Mouse (Mus musculus): ENCODE results near the gene Cog5. TPM values are rescaled to one million over a fixed set of nuclear protein-coding genes. Genes with fewer than 3 reads are reported as not detected.
"Not testable (repeated sequence)": the region's sequence is repeated elsewhere in the genome, so short reads cannot be mapped to it uniquely, and the experiment has no call there.

Cog5 gene
- total and polyA plus RNA-seq, 3 experiments, result 27.1 to 28.4 TPM; not detected in 1

DNA sequence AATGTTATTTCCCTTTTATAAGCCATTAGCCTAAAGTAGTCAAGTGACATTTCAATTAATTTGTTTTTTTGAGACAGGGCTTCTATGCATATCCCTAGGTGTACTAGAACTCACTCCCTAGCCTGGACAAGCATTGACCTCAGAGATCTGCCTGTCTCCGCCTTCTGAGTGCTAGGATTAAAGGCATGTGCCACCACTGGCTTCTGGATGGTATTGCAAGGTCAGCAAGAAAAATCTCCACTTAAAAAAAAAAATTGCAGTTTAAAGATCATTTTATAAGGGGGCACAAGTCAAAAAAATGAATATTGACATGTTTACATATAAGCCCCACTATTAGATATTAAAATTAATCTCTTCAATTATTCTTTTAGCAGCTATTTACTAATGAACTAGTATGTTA lies 29.7 kb upstream of the Cog5 start:
- no peak for TF ChIP-seq TAL1 (IDR thresholded peaks at IDR 0.05; ENCODE audit: low read length)
- TF ChIP-seq HCFC1 (IDR thresholded peaks at IDR 0.05; ENCODE audit: low read depth, low read length), result no peak
- no peak for TF ChIP-seq ZMIZ1 (IDR thresholded peaks at IDR 0.05; ENCODE audit: low read depth, low read length)
- no peak for TF ChIP-seq USF1 (IDR thresholded peaks at IDR 0.05; ENCODE audit: low read depth, low read length)
- no peak for TF ChIP-seq NRF1 (IDR thresholded peaks at IDR 0.05; ENCODE audit: insufficient read depth, low read depth, low read length, poor library complexity, severe bottlenecking)
- TF ChIP-seq GATA1 (IDR thresholded peaks at IDR 0.05; ENCODE audit: low read depth, low read length), result no peak
- TF ChIP-seq KAT2A (conservative IDR thresholded peaks at IDR 0.05; ENCODE audit: low read depth, low read length), result no peak
- no peak for TF ChIP-seq TCF12 (IDR thresholded peaks at IDR 0.05; ENCODE audit: low read depth, low read length)
- no peak for TF ChIP-seq RAD21 (IDR thresholded peaks at IDR 0.05; ENCODE audit: low read depth, low read length)
- TF ChIP-seq POLR2A (IDR thresholded peaks at IDR 0.05; ENCODE audit: control insufficient read depth in 1 of 2, insufficient read depth in 1 of 2, low read depth in 1 of 2, low read length in 2 of 2, poor library complexity in 1 of 2), result no peak
- TF ChIP-seq UBTF (IDR thresholded peaks at IDR 0.05; ENCODE audit: borderline replicate concordance, insufficient read depth, low read depth, low read length), result no peak
- TF ChIP-seq SMC3 (IDR thresholded peaks at IDR 0.05; ENCODE audit: low read depth, low read length), result no peak
- no peak for TF ChIP-seq MEF2A (IDR thresholded peaks at IDR 0.05; ENCODE audit: extremely low read depth, insufficient replicate concordance, low read depth, low read length, poor library complexity, severe bottlenecking)
- no peak for TF ChIP-seq TBP (IDR thresholded peaks at IDR 0.05; ENCODE audit: low read depth, low read length)
- TF ChIP-seq MYB (IDR thresholded peaks at IDR 0.05; ENCODE audit: low read depth, low read length), result no peak
- no peak for TF ChIP-seq MYC (IDR thresholded peaks at IDR 0.05; ENCODE audit: low read depth, low read length)
- no peak for TF ChIP-seq ZC3H11A (IDR thresholded peaks at IDR 0.05; ENCODE audit: low read depth, low read length)
- no peak for TF ChIP-seq POLR2AphosphoS5 (IDR thresholded peaks at IDR 0.05; ENCODE audit: borderline replicate concordance, low read depth, low read length)

GRCm38 (mm10) chr12:31628396-31628795 lies 26.3 kb upstream of the Cog5 start:
- Histone ChIP-seq H3K79me2 (ENCODE audit: control insufficient read depth, insufficient read depth, low read length, poor library complexity) (peaks cover 12% of the 10 kb centered on the region), H3K36me3 (ENCODE audit: control insufficient read depth in 1 of 2, insufficient read depth in 2 of 2, low read length in 2 of 2) (peaks cover 9 to 30% of the 10 kb centered on the region in 2 experiments)
- not testable (repeated sequence) for H3K27ac ChIP-seq (ENCODE audit: control insufficient read depth, low read depth, low read length); H3K9me3 ChIP-seq (replicated peaks; ENCODE audit: insufficient read depth, low read length); DNase-seq (ENCODE audit: low read depth, low spot score); H3K4me1 ChIP-seq (ENCODE audit: control insufficient read depth in 1 of 2, insufficient read depth in 2 of 2, low read length in 2 of 2); H3K9ac ChIP-seq (ENCODE audit: control insufficient read depth, low read depth, low read length, poor library complexity, severe bottlenecking); H3K4me3 ChIP-seq (ENCODE audit: control insufficient read depth in 1 of 2, insufficient read depth in 1 of 2, low read depth in 2 of 2, low read length in 2 of 2); H3K27me3 ChIP-seq (ENCODE audit: control insufficient read depth in 1 of 2, insufficient read depth in 2 of 2, low read length in 2 of 2)

More for the DNA sequence above, 29.7 kb upstream of the Cog5 start:
- H3K27ac ChIP-seq (ENCODE audit: control insufficient read depth, low read depth, low read length), result no peak overlapping the region
- H3K4me1 ChIP-seq (ENCODE audit: control insufficient read depth in 1 of 2, insufficient read depth in 2 of 2, low read length in 2 of 2), result no peaks in the 10 kb centered on the region
- DNase-seq (ENCODE audit: low read depth, low spot score), result no peak
- no peak overlapping the region for H3K4me3 ChIP-seq (ENCODE audit: control insufficient read depth in 1 of 2, insufficient read depth in 1 of 2, low read depth in 2 of 2, low read length in 2 of 2)
- no peaks in the 10 kb centered on the region for H3K9me3 ChIP-seq (replicated peaks; ENCODE audit: insufficient read depth, low read length)
- H3K9ac ChIP-seq (ENCODE audit: control insufficient read depth, low read depth, low read length, poor library complexity, severe bottlenecking), result no peak overlapping the region
- H3K27me3 ChIP-seq (ENCODE audit: control insufficient read depth in 1 of 2, insufficient read depth in 2 of 2, low read length in 2 of 2), result no peaks in the 10 kb centered on the region
- peaks cover 0 to 32% of the 10 kb centered on the region in 2 experiments; a peak in 2 of 4 replicates for H3K36me3 ChIP-seq (ENCODE audit: control insufficient read depth in 1 of 2, insufficient read depth in 2 of 2, low read length in 2 of 2)
- no peaks in the 10 kb centered on the region for H3K79me2 ChIP-seq (ENCODE audit: control insufficient read depth, insufficient read depth, low read length, poor library complexity)
